Mouse (Mus musculus) bone marrow, adult 2 months (tissue): Measurements from ENCODE around the gene Atg101. TPM values are rescaled to one million over a fixed set of nuclear protein-coding genes. Genes with fewer than 3 reads are reported as not detected.

Experiments used
- H3K27ac ChIP-seq: fragments of 200-500 bp; 2 replicates; pipeline ENCODE4 v1.5.1; 2012; ENCODE audit warnings: low read depth, mild to moderate bottlenecking, control low read depth, inconsistent platforms, low read length; ENCODE audit not compliant: control insufficient read depth, poor library complexity, insufficient read depth
- H3K4me1 ChIP-seq: fragments of 200-500 bp; 2 replicates; pipeline ENCODE4 v1.6.1; 2011; ENCODE audit warnings: low read length; ENCODE audit not compliant: control insufficient read depth, insufficient read depth
- H3K4me3 ChIP-seq: fragments of 200-500 bp; replicated peaks from 2 replicates; pipeline ENCODE3; 2011; ENCODE audit warnings: mild to moderate bottlenecking, low read depth, low read length, control low read depth; ENCODE audit not compliant: control insufficient read depth
- CTCF ChIP-seq: fragments of 200-500 bp; IDR thresholded peaks from 2 replicates; pipeline ENCODE4 v1.5.1; 2011; ENCODE audit warnings: low read length, control low read depth; ENCODE audit not compliant: control insufficient read depth, insufficient read depth
- POLR2A ChIP-seq: fragments of 200-500 bp; IDR thresholded peaks from 2 replicates; pipeline ENCODE4 v1.6.1; 2011; ENCODE audit warnings: low read depth, mild to moderate bottlenecking, control low read depth, low read length, borderline replicate concordance; ENCODE audit not compliant: control insufficient read depth
- WGBS: fragments of 180-500 bp; shearing (Covaris S2); methylation state at CpG from one replicate; pipeline ENCODE4 v1.1.7; 2018; 5-methylcytosine and 5-hydroxymethylcytosine counted together
- polyA plus RNA-seq: library from polyadenylated mRNA; stranded (reverse); fragments of >200 nt; gene quantifications from 2 replicates; pipeline ENCODE4 v1.2.4, GENCODE M21; 2011; ENCODE audit warnings: low replicate concordance; ENCODE audit not compliant: missing spikeins, insufficient read depth, insufficient read length

Gene Atg101
- 27.4 and 42.0 TPM in 2 replicates for polyA plus RNA-seq

DNA sequence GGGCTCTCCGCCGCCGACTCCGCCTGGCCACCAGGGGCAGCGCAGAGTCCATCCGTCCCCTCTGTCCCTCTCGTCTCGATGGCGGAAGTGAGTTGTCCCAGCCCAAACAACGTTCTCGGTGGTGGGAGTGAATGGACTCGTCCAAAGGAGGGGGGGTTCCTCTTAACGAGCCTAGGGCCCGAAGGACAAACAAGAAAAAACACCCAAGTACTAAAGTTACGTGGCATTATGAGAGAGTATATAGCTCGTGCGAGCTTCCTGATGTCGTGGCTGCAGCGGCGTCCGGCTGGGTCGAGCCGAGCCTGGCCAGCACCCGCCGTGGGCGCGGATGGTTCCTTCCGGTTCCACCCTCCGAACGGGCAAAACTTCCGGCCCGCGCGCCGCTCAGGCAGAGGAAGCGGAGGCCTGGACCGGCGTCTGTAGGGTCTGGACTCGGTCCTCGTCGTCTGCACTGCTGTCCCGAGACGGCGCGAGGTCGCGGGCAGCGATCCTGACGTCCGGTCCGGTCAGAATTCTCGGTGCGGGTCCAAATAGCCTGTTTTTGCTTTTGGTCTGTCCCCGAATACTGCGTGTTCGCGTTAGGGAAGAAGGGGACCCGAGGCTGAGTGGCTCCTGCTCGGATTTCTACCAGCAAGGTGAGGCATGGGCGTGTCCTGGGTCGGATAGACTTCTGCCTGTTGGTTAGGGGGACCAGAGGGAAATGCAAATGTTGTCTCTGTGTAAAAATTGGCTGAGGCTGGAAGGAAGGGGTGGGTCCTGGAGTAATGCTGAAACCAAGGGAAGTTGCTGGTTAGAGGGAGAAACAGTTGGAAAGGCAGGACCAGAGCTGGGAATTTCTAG lies at the start of gene Atg101:
Gene Atg101, plus strand, starts transcription at position 362 of the 840 bp plus-strand sequence.
- Histone ChIP-seq H3K27ac (peak within 1 kb of the TSS; percentile 89), H3K4me1 (peaks cover 2% of the 10 kb centered on the region; the same call in 1 of the 2 replicates), H3K4me3 (peak within 1 kb of the TSS; percentile 98)
- under 1% methylated on average over 61 of the region's 61 CpGs for WGBS
- peak; percentile 93; the same call in 1 of the 2 replicates for TF ChIP-seq POLR2A
- peak; percentile 93 for TF ChIP-seq CTCF

DNA sequence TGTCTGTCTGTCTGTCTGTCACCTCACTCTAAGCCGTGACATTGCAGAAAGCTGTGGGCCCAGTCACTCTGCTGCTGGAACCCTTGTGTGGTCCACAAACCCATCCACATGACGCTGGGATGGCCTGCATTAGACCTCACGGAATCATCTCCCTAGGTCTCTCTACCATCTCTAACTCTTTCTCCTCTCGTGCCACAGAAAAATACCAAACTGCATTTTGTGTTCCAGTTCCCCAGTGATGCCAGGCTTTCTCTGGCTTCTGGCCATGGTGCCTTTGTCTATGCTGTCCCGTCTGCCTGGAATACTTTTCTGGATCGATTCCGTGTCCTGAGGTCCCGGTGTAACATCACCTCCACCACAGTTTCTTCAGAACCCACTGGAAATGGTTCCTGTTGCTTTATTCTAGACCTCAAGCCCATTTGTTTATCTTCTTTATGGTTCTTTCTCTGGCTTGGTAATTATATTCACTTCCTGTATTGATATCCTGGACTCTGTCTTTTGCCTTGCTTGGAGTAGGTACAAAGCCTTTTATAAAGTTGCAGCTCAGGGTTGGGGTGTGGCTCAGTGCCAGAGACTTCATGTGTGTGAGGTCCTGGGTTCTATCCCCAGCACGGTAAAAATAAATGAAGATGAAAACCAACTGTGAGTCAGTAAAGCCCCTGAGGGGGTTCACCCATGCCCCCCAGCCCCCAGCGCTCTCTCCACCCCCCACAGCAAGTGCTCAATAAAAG lies 49.3 kb upstream of the Atg101 start:
- no peak overlapping the region for H3K4me3 ChIP-seq
- no peaks in the 10 kb centered on the region for H3K4me1 ChIP-seq
- TF ChIP-seq CTCF (no peak), POLR2A (no peak)
- no peak overlapping the region for H3K27ac ChIP-seq
- WGBS, result 67% methylated on average over 10 of the region's 10 CpGs

DNA sequence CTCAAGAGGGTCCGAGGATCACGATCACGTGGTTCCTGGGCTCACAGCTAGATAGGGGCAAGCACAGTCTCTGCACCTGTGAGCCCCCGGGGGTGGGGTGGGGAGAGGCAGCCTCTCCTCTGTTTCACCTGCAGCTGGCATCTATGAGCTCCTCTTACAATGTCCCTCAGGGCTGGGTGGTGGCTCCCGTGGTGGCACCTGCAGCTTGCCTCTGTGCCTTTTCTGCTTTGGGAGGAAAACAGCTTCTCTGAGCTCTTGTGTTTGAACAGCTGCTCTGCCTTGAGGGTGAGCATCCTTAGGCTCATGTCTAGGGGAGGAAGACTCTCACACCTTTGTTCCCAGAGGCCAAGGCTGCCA lies 48.8 kb upstream of the Atg101 start:
- Histone ChIP-seq H3K27ac (peak overlapping the region; percentile 61), H3K4me1 (no peaks in the 10 kb centered on the region), H3K4me3 (no peak overlapping the region)
- no peak for TF ChIP-seq CTCF
- TF ChIP-seq POLR2A, result no peak
- 55% methylated on average over 5 of the region's 5 CpGs for WGBS

DNA sequence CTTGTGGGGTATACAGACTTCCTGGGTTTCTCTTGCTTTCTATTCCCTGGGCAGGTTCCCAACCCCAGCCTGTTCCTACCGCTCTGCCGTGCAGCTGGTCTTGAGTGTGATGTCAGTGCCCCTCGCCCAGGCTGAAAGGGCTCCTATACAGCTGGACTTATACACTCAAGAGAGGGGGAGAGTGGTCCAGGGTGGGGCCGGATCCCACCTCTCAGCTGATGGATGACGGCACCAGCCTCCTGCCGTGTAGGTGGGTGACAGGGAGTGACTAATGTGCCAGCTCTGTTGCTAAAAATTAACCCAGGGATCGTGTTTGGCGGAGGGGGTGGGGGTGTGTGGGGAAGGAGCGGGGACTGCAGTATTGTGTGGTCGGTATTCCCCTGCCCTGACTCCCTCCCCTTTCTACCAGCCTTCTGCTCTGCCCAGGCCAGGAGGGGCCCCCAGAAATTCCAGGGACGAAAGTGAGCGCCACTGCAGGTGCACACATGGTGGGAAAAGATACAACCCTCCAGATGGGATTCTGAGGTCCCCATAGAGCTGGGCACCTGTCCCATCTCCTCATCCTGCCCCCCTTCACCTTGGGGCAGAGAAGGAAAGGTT lies 48.2 kb upstream of the Atg101 start:
- TF ChIP-seq CTCF (no peak), POLR2A (no peak)
- H3K27ac ChIP-seq, result peak overlapping the region; percentile 61
- WGBS, result 56% methylated on average over 12 of the region's 12 CpGs
- H3K4me1 ChIP-seq, result no peaks in the 10 kb centered on the region
- H3K4me3 ChIP-seq, result no peak overlapping the region

DNA sequence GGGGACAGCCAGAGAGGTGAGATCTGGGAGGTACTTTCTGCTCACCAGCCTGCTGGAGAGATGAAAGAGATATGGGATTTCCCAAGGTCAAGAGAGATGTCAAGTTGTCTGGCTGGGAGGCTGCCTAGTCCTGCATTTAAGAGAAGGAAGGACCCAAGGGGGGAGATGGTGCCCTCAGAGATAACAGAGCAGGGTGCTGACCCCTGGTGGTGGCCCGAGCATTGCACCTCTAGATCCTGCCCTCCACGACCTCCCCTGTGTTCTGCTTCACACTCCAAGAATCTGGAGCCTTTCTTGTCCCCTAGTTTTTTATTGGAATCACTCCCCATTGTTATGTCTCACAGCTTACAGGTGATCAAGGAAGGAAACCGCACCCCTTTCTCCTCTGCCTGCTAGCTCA lies 47.2 kb upstream of the Atg101 start:
- WGBS, result 11% methylated on average over 3 of the region's 3 CpGs
- peak; percentile 85 for TF ChIP-seq CTCF
- no peak for TF ChIP-seq POLR2A
- H3K4me3 ChIP-seq, result no peak overlapping the region
- H3K4me1 ChIP-seq, result peaks cover 1% of the 10 kb centered on the region
- H3K27ac ChIP-seq, result no peak overlapping the region

DNA sequence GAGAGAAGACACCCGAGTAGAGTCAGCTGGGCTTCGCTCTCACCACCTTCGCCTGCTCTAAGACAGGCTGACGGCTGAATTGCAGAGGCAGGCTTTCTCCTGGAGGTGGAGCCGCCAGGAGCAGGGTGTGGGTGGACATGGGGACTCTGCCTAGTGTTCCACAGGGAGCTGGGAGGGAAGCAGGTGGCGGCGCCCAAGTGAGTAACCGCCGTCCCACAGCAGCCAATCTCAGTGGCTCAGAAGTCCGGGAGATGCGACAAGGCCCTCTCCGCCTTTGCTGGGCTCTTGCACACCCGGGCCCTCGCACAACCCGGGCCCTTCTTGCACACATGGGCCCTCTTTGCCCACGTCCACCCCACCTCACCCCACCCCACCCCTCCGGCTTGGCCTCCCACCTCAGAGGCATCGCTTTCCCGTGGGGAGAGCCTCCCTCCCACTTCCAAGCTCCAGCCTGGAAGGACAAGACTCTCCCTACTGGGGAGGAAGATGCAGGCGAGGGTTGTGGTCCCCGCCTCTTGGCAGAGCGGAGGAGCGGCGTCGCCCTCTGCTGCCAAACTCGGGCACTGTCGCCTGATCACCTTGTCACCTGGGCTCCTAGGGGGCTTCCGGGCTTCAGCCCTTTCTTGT lies 45.1 kb upstream of the Atg101 start:
- no peak overlapping the region for H3K27ac ChIP-seq
- H3K4me1 ChIP-seq, result peaks cover 1% of the 10 kb centered on the region
- TF ChIP-seq POLR2A (no peak), CTCF (peak; percentile 56)
- WGBS, result 21% methylated on average over 28 of the region's 28 CpGs
- H3K4me3 ChIP-seq, result no peak overlapping the region

DNA sequence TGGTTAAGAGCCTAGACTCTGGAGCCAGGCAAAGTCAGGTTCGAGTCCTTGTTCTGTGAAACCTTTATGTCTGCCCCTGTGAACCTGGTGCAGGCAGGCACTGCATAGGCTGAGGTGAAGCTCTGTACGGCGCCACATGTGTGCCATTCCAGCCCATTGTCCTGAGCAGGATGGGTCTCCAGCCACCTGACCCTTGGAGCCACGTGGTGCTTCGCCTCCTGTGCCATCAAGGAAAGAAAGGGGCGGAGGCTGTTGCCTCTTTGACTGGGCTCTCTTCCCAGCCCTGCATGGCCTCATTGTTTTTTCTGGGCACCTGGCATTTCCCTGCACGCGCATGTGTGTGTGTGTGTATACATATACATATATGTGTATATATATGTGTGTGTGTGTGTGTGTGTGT lies 44.3 kb upstream of the Atg101 start:
- Histone ChIP-seq H3K27ac (no peak overlapping the region), H3K4me1 (peaks cover 4% of the 10 kb centered on the region), H3K4me3 (no peak overlapping the region)
- 74% methylated on average over 8 of the region's 8 CpGs for WGBS
- TF ChIP-seq POLR2A, result no peak
- no peak for TF ChIP-seq CTCF
